Mouse (Mus musculus) ovary, adult 2 months (tissue): ENCODE results near the gene Fam20c. TPM values are rescaled to one million over a fixed set of nuclear protein-coding genes. Genes with fewer than 3 reads are reported as not detected.

Experiments used
- polyA plus RNA-seq: library from polyadenylated mRNA; depleted of rRNA; stranded (reverse); fragments of >200 nt; gene quantifications from 2 replicates; pipeline ENCODE4 v1.2.3, GENCODE M21; 2012; rRNA removed

Fam20c gene
- 100 and 113 TPM in 2 replicates for polyA plus RNA-seq

GRCm38 (mm10) chr5:138754303-138755120 lies at the start of gene Fam20c:
Fam20c (plus strand) TSS chr5:138754514.

GRCm38 (mm10) chr5:138819780-138820179 lies 65.5 kb downstream of the Fam20c start, which contains the start of gene Gm5294:
Gm5294 (plus strand) TSS chr5:138820080.

Other genes with a start within 250 kb of the Fam20c start
- gene 1700123K08Rik, start 189.8 kb upstream of the Fam20c start, polyA plus RNA-seq: not detected in 2 replicates
- 6.1 and 7.4 TPM in 2 replicates for gene Zfp68, start 134.8 kb upstream of the Fam20c start, polyA plus RNA-seq
- 2.7 and 3.9 TPM in 2 replicates for gene A430033K04Rik, start 131.7 kb upstream of the Fam20c start, polyA plus RNA-seq
- gene Gm5294, start 65.6 kb downstream of the Fam20c start, polyA plus RNA-seq: 5.8 and 9.8 TPM in 2 replicates
- 36.0 and 48.9 TPM in 2 replicates for gene Pdgfa, start 242.9 kb downstream of the Fam20c start, polyA plus RNA-seq